Mouse (Mus musculus) CH12.LX (cell line): ENCODE measurements around the gene Ntrk2. TPM values are rescaled to one million over a fixed set of nuclear protein-coding genes. Genes with fewer than 3 reads are reported as not detected.

Experiments
- DNase-seq: peaks from one replicate; pipeline ENCODE4 v3.0.0-alpha.2; 2013; ENCODE audit errors: extremely low read depth
- H3K27ac ChIP-seq: 2 replicates; pipeline ENCODE4 v1.5.1; 2012; ENCODE audit warnings: low read depth, mild to moderate bottlenecking, control low read depth, moderate library complexity; ENCODE audit not compliant: insufficient read depth
- H3K27me3 ChIP-seq: replicated peaks from 2 replicates; pipeline ENCODE3; 2012; ENCODE audit warnings: inconsistent platforms
- H3K36me3 ChIP-seq, 2 experiments: replicated peaks in 1 of 2; 2 replicates each; pipeline versions ENCODE3 to v1.6.1; 2012; ENCODE audit warnings: inconsistent platforms in 1 of 2, low read length in 1 of 2, mild to moderate bottlenecking in 1 of 2, mixed read lengths in 1 of 2, moderate library complexity in 1 of 2; ENCODE audit not compliant: control insufficient read depth in 1 of 2, insufficient read depth in 1 of 2
- H3K4me1 ChIP-seq, 2 experiments: 2 replicates each; pipeline ENCODE4 v1.6.1; 2012; ENCODE audit warnings: inconsistent platforms in 1 of 2, moderate library complexity in 1 of 2; ENCODE audit not compliant: insufficient read depth in 2 of 2, control insufficient read depth in 1 of 2
- H3K4me2 ChIP-seq: 2 replicates; pipeline ENCODE4 v1.6.1; 2012; ENCODE audit warnings: low read depth, mild to moderate bottlenecking, control low read depth; ENCODE audit not compliant: poor library complexity, insufficient read depth, severe bottlenecking
- H3K4me3 ChIP-seq, 3 experiments: fragments of 150-350 bp in 1 of 3; sonication (generic) in 1 of 3; replicated peaks in 1 of 3; 2 replicates each; pipeline versions ENCODE3 to v1.5.1; 2011 to 2012; ENCODE audit warnings: low read depth in 2 of 3, low read length in 2 of 3, mild to moderate bottlenecking in 2 of 3, moderate library complexity in 2 of 3, control low read depth in 1 of 3, improper control_type of control experiment in 1 of 3, inconsistent platforms in 1 of 3, mixed read lengths in 1 of 3; ENCODE audit not compliant: poor library complexity in 1 of 3
- H3K79me2 ChIP-seq: replicated peaks from 2 replicates; pipeline ENCODE4 v1.6.1; 2012; ENCODE audit warnings: mild to moderate bottlenecking, moderate library complexity; ENCODE audit not compliant: control insufficient read depth, poor library complexity, insufficient read depth, severe bottlenecking; ENCODE audit errors: extremely low read depth
- H3K9ac ChIP-seq: 2 replicates; pipeline ENCODE4 v1.6.1; 2012; ENCODE audit warnings: low read depth, mild to moderate bottlenecking, control low read depth, moderate library complexity; ENCODE audit not compliant: insufficient read depth
- H3K9me3 ChIP-seq: replicated peaks from 2 replicates; pipeline ENCODE3; 2012; ENCODE audit warnings: low read length, inconsistent platforms, mixed read lengths
- BHLHE40 ChIP-seq: IDR thresholded peaks from 2 replicates; pipeline ENCODE4 v1.6.1; 2011; ENCODE audit warnings: mild to moderate bottlenecking, low read depth, low read length, improper control_type of control experiment
- CHD2 ChIP-seq: IDR thresholded peaks from 2 replicates; pipeline ENCODE4 v1.6.1; 2011; ENCODE audit warnings: low read length, improper control_type of control experiment
- E2F4 ChIP-seq: IDR thresholded peaks from 2 replicates; pipeline ENCODE4 v1.6.1; 2011; ENCODE audit warnings: low read depth, low read length, improper control_type of control experiment; ENCODE audit not compliant: insufficient replicate concordance
- ELF1 ChIP-seq: IDR thresholded peaks from 2 replicates; pipeline ENCODE4 v1.6.1; 2014; ENCODE audit warnings: low read depth, mild to moderate bottlenecking, inconsistent platforms, low read length, improper control_type of control experiment
- ETS1 ChIP-seq: conservative IDR thresholded peaks from 2 replicates; pipeline ENCODE4 v1.6.1; 2012; ENCODE audit warnings: low read depth, mild to moderate bottlenecking, inconsistent platforms, low read length, improper control_type of control experiment, moderate library complexity
- HCFC1 ChIP-seq: IDR thresholded peaks from 2 replicates; pipeline ENCODE4 v1.6.1; 2012; ENCODE audit warnings: low read depth, mild to moderate bottlenecking, inconsistent platforms, low read length, improper control_type of control experiment
- JUN ChIP-seq: IDR thresholded peaks from 2 replicates; pipeline ENCODE4 v1.6.1; 2011; ENCODE audit warnings: low read depth, mild to moderate bottlenecking, low read length, improper control_type of control experiment, moderate library complexity; ENCODE audit not compliant: insufficient read depth
- JUND ChIP-seq: conservative IDR thresholded peaks from 2 replicates; pipeline ENCODE4 v1.6.1; 2011; ENCODE audit warnings: low read depth, low read length, improper control_type of control experiment
- KAT2A ChIP-seq: IDR thresholded peaks from 2 replicates; pipeline ENCODE4 v1.6.1; 2012; ENCODE audit warnings: low read length, improper control_type of control experiment, inconsistent platforms; ENCODE audit not compliant: insufficient replicate concordance
- MAX ChIP-seq: IDR thresholded peaks from 2 replicates; pipeline ENCODE4 v1.6.1; 2011; ENCODE audit warnings: low read length, improper control_type of control experiment
- MAZ ChIP-seq: IDR thresholded peaks from 2 replicates; pipeline ENCODE4 v1.6.1; 2012; ENCODE audit warnings: low read depth, mild to moderate bottlenecking, inconsistent platforms, low read length, improper control_type of control experiment, moderate library complexity
- MXI1 ChIP-seq: IDR thresholded peaks from 2 replicates; pipeline ENCODE4 v1.6.1; 2011; ENCODE audit warnings: mild to moderate bottlenecking, low read depth, low read length, improper control_type of control experiment
- MYC ChIP-seq: IDR thresholded peaks from 2 replicates; pipeline ENCODE4 v1.6.1; 2011; ENCODE audit warnings: low read depth, mild to moderate bottlenecking, improper control_type of control experiment, low read length
- NELFE ChIP-seq: IDR thresholded peaks from 2 replicates; pipeline ENCODE4 v1.6.1; 2011; ENCODE audit warnings: low read depth, low read length, improper control_type of control experiment
- NRF1 ChIP-seq: IDR thresholded peaks from 2 replicates; pipeline ENCODE4 v1.6.1; 2014; ENCODE audit warnings: low read depth, mild to moderate bottlenecking, inconsistent platforms, low read length, improper control_type of control experiment, moderate library complexity
- PAX5 ChIP-seq: IDR thresholded peaks from 2 replicates; pipeline ENCODE4 v1.6.1; 2012; ENCODE audit warnings: low read length, inconsistent platforms, mixed read lengths
- POLR2AphosphoS2 ChIP-seq: IDR thresholded peaks from 2 replicates; pipeline ENCODE4 v1.6.1; 2011; ENCODE audit warnings: low read depth, low read length, improper control_type of control experiment
- RCOR1 ChIP-seq: conservative IDR thresholded peaks from 2 replicates; pipeline ENCODE4 v1.6.1; 2012; ENCODE audit warnings: low read depth, mild to moderate bottlenecking, inconsistent platforms, low read length, improper control_type of control experiment
- SIN3A ChIP-seq: IDR thresholded peaks from 2 replicates; pipeline ENCODE4 v1.6.1; 2012; ENCODE audit warnings: low read length, improper control_type of control experiment, inconsistent platforms
- SMC3 ChIP-seq: IDR thresholded peaks from 2 replicates; pipeline ENCODE4 v1.6.1; 2011; ENCODE audit warnings: low read depth, low read length, improper control_type of control experiment
- TBP ChIP-seq: conservative IDR thresholded peaks from 2 replicates; pipeline ENCODE4 v1.6.1; 2011; ENCODE audit warnings: low read depth, low read length, improper control_type of control experiment
- TCF12 ChIP-seq: IDR thresholded peaks from 2 replicates; pipeline ENCODE4 v1.6.1; 2014; ENCODE audit warnings: low read depth, mild to moderate bottlenecking, inconsistent platforms, low read length, improper control_type of control experiment
- ZC3H11A ChIP-seq: IDR thresholded peaks from 2 replicates; pipeline ENCODE4 v1.6.1; 2012; ENCODE audit warnings: low read depth, mild to moderate bottlenecking, inconsistent platforms, low read length, improper control_type of control experiment
- ZMIZ1 ChIP-seq: IDR thresholded peaks from 2 replicates; pipeline ENCODE4 v1.6.1; 2012; ENCODE audit warnings: low read depth, mild to moderate bottlenecking, inconsistent platforms, low read length, improper control_type of control experiment
- dilution Hi-C: fragments of 300-500 bp; cut with MboI; formaldehyde crosslinking; loops from 2 replicates; pipeline ENCODE4 v1.14.3; 2020; ENCODE audit warnings: low sequenced_read_pairs; ENCODE audit not compliant: extremely low pct_unique_long_range_greater_than_20kb, extremely low pct_ligation_motif_present
- in situ Hi-C: fragments of 300-500 bp; cut with MboI; formaldehyde crosslinking; loops from 3 replicates; pipeline ENCODE4 v1.14.3; 2019; ENCODE audit warnings: low sequenced_read_pairs, low pct_ligation_motif_present, low pct_unique_long_range_greater_than_20kb, mixed read lengths
- polyA plus RNA-seq: library from polyadenylated mRNA; unstranded; fragments of >175 nt; gene quantifications from 2 replicates; pipeline ENCODE4 v1.2.1, GENCODE M21; 2012; ENCODE audit warnings: low read depth; ENCODE audit not compliant: insufficient read length
- total RNA-seq, 2 experiments: library from RNA; depleted of rRNA; stranded (reverse); fragments of 300-350 nt in 1 of 2; fragments of >200 nt in 1 of 2; gene quantifications; 2 replicates each; pipeline ENCODE4 v1.2.3; 2012 to 2014

Gene Ntrk2
- total and polyA plus RNA-seq, 3 experiments, result not detected

- Histone ChIP-seq H3K4me1 (no peaks in the 10 kb centered on the region), H3K27ac (no peak overlapping the region), H3K36me3 (no peaks in the 10 kb centered on the region), H3K9me3 (peaks cover 85% of the 10 kb centered on the region), H3K4me2 (no peak overlapping the region), H3K27me3 (no peaks in the 10 kb centered on the region), H3K9ac (no peak overlapping the region), H3K4me3 (no peak overlapping the region), H3K79me2 (no peaks in the 10 kb centered on the region)
- TF ChIP-seq POLR2AphosphoS2 (no peak), TCF12 (no peak), ZMIZ1 (no peak), MAZ (no peak), ELF1 (no peak), MYC (no peak), MAX (no peak), MXI1 (no peak), NELFE (no peak), HCFC1 (no peak), NRF1 (no peak), ETS1 (no peak), ZC3H11A (no peak), SIN3A (no peak), RCOR1 (no peak), KAT2A (no peak), BHLHE40 (no peak), JUND (no peak), SMC3 (no peak), PAX5 (no peak)
- in situ Hi-C loops (no loop called here), dilution Hi-C loops (no loop called here)
- no peak for DNase-seq
These were observed 3.6 kb downstream of the Ntrk2 start for GRCm38 (mm10) chr13:58809930-58810329.

- DNase-seq, result no peak
- dilution Hi-C loops, result no loop called here
- Histone ChIP-seq H3K9ac (no peak overlapping the region), H3K79me2 (no peaks in the 10 kb centered on the region), H3K27ac (no peak overlapping the region), H3K9me3 (peaks cover 82% of the 10 kb centered on the region), H3K4me2 (no peak overlapping the region), H3K36me3 (no peaks in the 10 kb centered on the region), H3K4me3 (no peak overlapping the region), H3K27me3 (no peaks in the 10 kb centered on the region), H3K4me1 (no peaks in the 10 kb centered on the region)
- in situ Hi-C loops, result no loop called here
- no peak for TF ChIP-seq MYC
- no peak for TF ChIP-seq KAT2A
- TF ChIP-seq TBP, result no peak
- no peak for TF ChIP-seq RCOR1
- no peak for TF ChIP-seq E2F4
- TF ChIP-seq JUN, result no peak
- no peak for TF ChIP-seq SIN3A
- no peak for TF ChIP-seq CHD2
These were observed 18.4 kb downstream of the Ntrk2 start for GRCm38 (mm10) chr13:58824752-58825151.
